Mouse (Mus musculus) ES-E14 (cell line): ENCODE results near the gene Bag3. TPM values are rescaled to one million over a fixed set of nuclear protein-coding genes. Genes with fewer than 3 reads are reported as not detected.

ENCODE experiments used
- DNase-seq: peaks from one replicate; pipeline ENCODE4 v3.0.0-alpha.2; 2013; ENCODE audit warnings: low read depth, low spot score
- H3K27ac ChIP-seq: 2 replicates; pipeline ENCODE4 v1.5.1; 2012; ENCODE audit warnings: low read depth, mild to moderate bottlenecking, low read length, moderate library complexity, mixed read lengths; ENCODE audit not compliant: poor library complexity, insufficient read depth, severe bottlenecking
- H3K36me3 ChIP-seq: 2 replicates; pipeline ENCODE4 v1.6.1; 2012; ENCODE audit warnings: mild to moderate bottlenecking, low read length, moderate library complexity, mixed read lengths; ENCODE audit not compliant: control insufficient read depth, poor library complexity, insufficient read depth, severe bottlenecking
- H3K4me1 ChIP-seq, 2 experiments: fragments of 150-350 bp in 1 of 2; sonication (generic) in 1 of 2; 2 replicates each; pipeline ENCODE4 v1.6.1; 2012; ENCODE audit warnings: low read length in 2 of 2, mild to moderate bottlenecking in 1 of 2, mixed read lengths in 1 of 2; ENCODE audit not compliant: control insufficient read depth in 2 of 2, insufficient read depth in 2 of 2, poor library complexity in 1 of 2
- H3K4me3 ChIP-seq, 2 experiments: fragments of 150-350 bp in 1 of 2; sonication (generic) in 1 of 2; 2 replicates each; pipeline ENCODE4 v1.5.1; 2012; ENCODE audit warnings: low read length in 2 of 2, low read depth in 1 of 2, mild to moderate bottlenecking in 1 of 2, mixed read lengths in 1 of 2; ENCODE audit not compliant: insufficient read depth in 1 of 2, poor library complexity in 1 of 2, severe bottlenecking in 1 of 2
- H3K9ac ChIP-seq: 2 replicates; pipeline ENCODE4 v1.6.1; 2012; ENCODE audit warnings: low read depth, mild to moderate bottlenecking, low read length, mixed read lengths; ENCODE audit not compliant: poor library complexity, insufficient read depth, severe bottlenecking
- H3K9me3 ChIP-seq: fragments of 150-350 bp; sonication (generic); 2 replicates; pipeline ENCODE4 v1.6.1; 2012; ENCODE audit warnings: low read depth, mild to moderate bottlenecking, low read length; ENCODE audit not compliant: control insufficient read depth, insufficient read depth
- CHD2 ChIP-seq: IDR thresholded peaks from 2 replicates; pipeline ENCODE4 v1.6.1; 2014; ENCODE audit warnings: mild to moderate bottlenecking, low read depth, low read length, inconsistent platforms
- HCFC1 ChIP-seq: IDR thresholded peaks from 2 replicates; pipeline ENCODE4 v1.6.1; 2012; ENCODE audit warnings: low read length, inconsistent platforms, borderline replicate concordance; ENCODE audit not compliant: insufficient read depth
- MAFK ChIP-seq: IDR thresholded peaks from 2 replicates; pipeline ENCODE4 v1.6.1; 2014; ENCODE audit warnings: mild to moderate bottlenecking, low read depth, low read length, inconsistent platforms; ENCODE audit not compliant: insufficient read depth
- ZC3H11A ChIP-seq: IDR thresholded peaks from 2 replicates; pipeline ENCODE4 v1.6.1; 2012; ENCODE audit warnings: low read depth, mild to moderate bottlenecking, inconsistent platforms, low read length, borderline replicate concordance
- ZNF384 ChIP-seq: IDR thresholded peaks from 2 replicates; pipeline ENCODE4 v1.6.1; 2012; ENCODE audit warnings: low read depth, low read length, inconsistent platforms
- in situ Hi-C, 2 experiments: fragments of 600-800 bp; cut with MboI; formaldehyde crosslinking; loops; one replicate each; pipeline ENCODE4 v1.15.1; 2025; ENCODE audit warnings: low sequenced_read_pairs in 2 of 2, inconsistent platforms in 1 of 2; ENCODE audit not compliant: unreplicated experiment in 2 of 2
- total RNA-seq: library from RNA; depleted of rRNA; stranded (reverse); fragments of 300-350 nt; gene quantifications from 2 replicates; pipeline ENCODE4 v1.2.3, GENCODE M21; 2012; rRNA removed

Bag3 gene
- total RNA-seq, 1 experiment = 13.6 TPM

DNA sequence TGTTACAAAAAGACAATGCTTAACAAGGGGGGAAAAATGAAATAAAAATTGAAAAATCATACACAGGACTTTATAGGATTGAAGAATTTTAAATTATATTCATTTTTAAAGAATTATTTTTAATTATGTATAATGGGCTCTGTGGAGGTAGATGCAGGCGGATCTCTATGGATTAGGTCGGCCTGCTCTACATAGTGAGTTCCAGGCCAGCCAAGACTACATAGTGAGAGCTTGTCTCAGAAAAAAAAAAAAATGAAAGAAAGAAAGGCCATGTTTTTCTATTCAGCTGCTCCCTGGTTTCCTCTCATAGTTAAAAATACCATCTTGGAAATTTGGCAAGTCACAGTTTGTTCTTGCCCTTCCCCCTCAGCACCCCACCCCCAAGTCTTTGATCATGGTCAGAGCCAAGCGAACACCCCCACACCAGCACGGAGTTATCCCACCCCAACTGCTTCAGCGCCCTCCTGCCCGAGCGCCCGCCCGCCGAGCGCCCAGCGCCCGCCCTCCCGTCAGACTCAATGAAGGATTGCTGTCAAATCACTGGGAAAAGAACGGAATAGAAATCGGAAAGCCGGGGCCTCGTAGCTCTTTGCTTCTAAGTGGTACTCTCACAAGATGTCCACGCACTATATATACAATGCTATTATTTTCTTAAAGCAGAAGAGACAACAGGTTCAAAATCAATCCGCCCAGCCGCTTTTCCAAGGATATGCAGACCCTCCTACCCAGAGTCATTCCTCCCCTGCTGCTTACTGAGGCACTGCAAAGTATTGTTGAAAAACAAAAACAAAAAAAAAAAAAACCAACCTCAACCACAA is 68.9 kb downstream of the Bag3 start:
- Histone ChIP-seq H3K9me3 (no peaks in the 10 kb centered on the region), H3K4me1 (peaks cover 2 to 11% of the 10 kb centered on the region in 2 experiments; a peak in 3 of 4 replicates), H3K4me3 (peak overlapping the region in 1 of 2 experiments; percentile 39; a peak in 1 of 4 replicates), H3K36me3 (no peaks in the 10 kb centered on the region), H3K27ac (no peak overlapping the region), H3K9ac (no peak overlapping the region)
- TF ChIP-seq ZC3H11A (no peak), HCFC1 (no peak), MAFK (no peak), ZNF384 (no peak), CHD2 (no peak)
- no peak for DNase-seq
- in situ Hi-C loops = no loop called here

GRCm38 (mm10) chr7:128592936-128593241 is 69.5 kb downstream of the Bag3 start:
- Histone ChIP-seq H3K9ac (no peak overlapping the region), H3K27ac (no peak overlapping the region), H3K36me3 (no peaks in the 10 kb centered on the region), H3K4me3 (no peak overlapping the region), H3K4me1 (peaks cover 2 to 9% of the 10 kb centered on the region in 2 experiments; a peak in 3 of 4 replicates), H3K9me3 (no peaks in the 10 kb centered on the region)
- TF ChIP-seq CHD2 = no peak
- TF ChIP-seq ZNF384 = no peak
- no peak for TF ChIP-seq HCFC1
- no peak for DNase-seq
- in situ Hi-C loops = no loop called here

GRCm38 (mm10) chr7:128596274-128596673 is 72.9 kb downstream of the Bag3 start:
- TF ChIP-seq ZNF384 (no peak), ZC3H11A (no peak), MAFK (no peak), HCFC1 (no peak), CHD2 (no peak)
- Histone ChIP-seq H3K4me1 (peaks cover 2 to 5% of the 10 kb centered on the region in 2 experiments; a peak in 3 of 4 replicates), H3K36me3 (no peaks in the 10 kb centered on the region), H3K27ac (no peak overlapping the region), H3K9ac (no peak overlapping the region), H3K9me3 (no peaks in the 10 kb centered on the region), H3K4me3 (no peak overlapping the region)
- DNase-seq = no peak
- in situ Hi-C loops = no loop called here

Other genes with a start within 250 kb of the Bag3 start
- 18.6 and 19.6 TPM in 2 replicates for gene BC017158, start 225.4 kb upstream of the Bag3 start, total RNA-seq
- 5.4 and 6.2 TPM in 2 replicates for gene Rgs10, start 104.9 kb upstream of the Bag3 start, total RNA-seq
- gene Tial1, start 61.9 kb upstream of the Bag3 start, total RNA-seq = 73.2 and 73.7 TPM in 2 replicates
- 12.7 and 14.7 TPM in 2 replicates for gene Inpp5f, start 87.7 kb downstream of the Bag3 start, total RNA-seq
- gene Mcmbp, start 216.9 kb downstream of the Bag3 start, total RNA-seq = 61.3 and 67.8 TPM in 2 replicates
- gene Sec23ip, start 221.3 kb downstream of the Bag3 start, total RNA-seq = 18.9 and 25.3 TPM in 2 replicates